Comparison of ENCODE assay signal across 9 mouse cellular contexts in genomic region chr3:146681696-146682095, GRCm38 (mm10). TPM values are rescaled to one million over a fixed set of nuclear protein-coding genes. Genes with fewer than 3 reads are reported as not detected.
DNase-seq lines count a peak whose midpoint lies in the region; ATAC-seq lines count a peak whose summit lies in the region.
"Had no signal": no experiment of that assay in that cellular context is flagged by ENCODE, and none has a peak within 500 bp of the region (broad histone marks: within the 10 kb centered on the region; RNA-seq: fewer than 3 reads in every experiment).

No protein-coding gene starts in this region.

- H3K9ac ChIP-seq in heart, embryonic 12.5 days = no peak overlapping the region
- H3K9ac ChIP-seq in neural tube, embryonic 12.5 days = 0 out of 2 replicates have a peak overlapping the region, but pooled peaks have one; percentile 13
- no peak overlapping the region; the same call in 1 of the 2 replicates for H3K9ac ChIP-seq in intestine, embryonic 16.5 days (ENCODE audit: low read depth, low read length)
- no peak overlapping the region for H3K9ac ChIP-seq in stomach, embryonic 16.5 days (ENCODE audit: low read length)
- H3K9ac ChIP-seq: liver, embryonic 14.5 days had no signal

- H3K4me2 ChIP-seq in heart, embryonic 12.5 days = peak overlapping the region; percentile 61
- H3K4me2 ChIP-seq in neural tube, embryonic 12.5 days (replicated peaks) = peak overlapping the region; percentile 33; the same call in 1 of the 2 replicates
- peak overlapping the region; percentile 62; the same call in 1 of the 2 replicates for H3K4me2 ChIP-seq in intestine, embryonic 16.5 days (ENCODE audit: low read depth, low read length)
- peak overlapping the region; percentile 53 for H3K4me2 ChIP-seq in stomach, embryonic 16.5 days (ENCODE audit: low read depth, low read length)

- H3K9me3 ChIP-seq in heart, embryonic 12.5 days (replicated peaks) = no peaks in the 10 kb centered on the region
- no peaks in the 10 kb centered on the region for H3K9me3 ChIP-seq in heart, embryonic 10.5 days
- H3K9me3 ChIP-seq in neural tube, embryonic 12.5 days = no peaks in the 10 kb centered on the region
- H3K9me3 ChIP-seq in intestine, embryonic 16.5 days (ENCODE audit: control insufficient read depth, low read length) = no peaks in the 10 kb centered on the region
- no peaks in the 10 kb centered on the region for H3K9me3 ChIP-seq in stomach, embryonic 16.5 days (replicated peaks; ENCODE audit: control insufficient read depth, low read length)

- H3K4me1 ChIP-seq in heart, embryonic 12.5 days (replicated peaks) = peaks cover 38% of the 10 kb centered on the region
- H3K4me1 ChIP-seq in heart, embryonic 10.5 days = peaks cover 31% of the 10 kb centered on the region
- H3K4me1 ChIP-seq in neural tube, embryonic 12.5 days = no peaks in the 10 kb centered on the region
- peaks cover 9% of the 10 kb centered on the region for H3K4me1 ChIP-seq in intestine, embryonic 16.5 days (ENCODE audit: control insufficient read depth, insufficient read depth, low read length)
- H3K4me1 ChIP-seq in stomach, embryonic 16.5 days (ENCODE audit: control insufficient read depth, insufficient read depth, low read length) = 0 out of 2 replicates have a peak, but pooled peaks cover 5% of the 10 kb centered on the region

- no peak for ATAC-seq in heart, embryonic 12.5 days (ENCODE audit: insufficient number of reproducible peaks, low FRiP score)
- no peak for ATAC-seq in neural tube, embryonic 12.5 days (ENCODE audit: low FRiP score, low read depth)
- no peak for ATAC-seq in intestine, embryonic 16.5 days
- no peak for ATAC-seq in stomach, embryonic 16.5 days (ENCODE audit: insufficient read depth, low FRiP score)

- 62% methylated on average over 8 of the region's 8 CpGs for WGBS in heart, embryonic 12.5 days
- 77% methylated on average over 8 of the region's 8 CpGs for WGBS in heart, embryonic 10.5 days
- 75% methylated on average over 8 of the region's 8 CpGs for WGBS in neural tube, embryonic 12.5 days
- 61% methylated on average over 8 of the region's 8 CpGs for WGBS in intestine, embryonic 16.5 days
- 62% methylated on average over 8 of the region's 8 CpGs for WGBS in stomach, embryonic 16.5 days

- H3K27ac ChIP-seq in heart, embryonic 12.5 days (ENCODE audit: poor library complexity, severe bottlenecking) = no peak overlapping the region
- no peak overlapping the region; the same call in 1 of the 2 replicates for H3K27ac ChIP-seq in heart, embryonic 10.5 days
- H3K27ac ChIP-seq in neural tube, embryonic 12.5 days = no peak overlapping the region
- no peak overlapping the region for H3K27ac ChIP-seq in intestine, embryonic 16.5 days (ENCODE audit: low read length)
- H3K27ac ChIP-seq in stomach, embryonic 16.5 days (ENCODE audit: low read length) = no peak overlapping the region
- H3K27ac ChIP-seq: liver, embryonic 14.5 days had no signal

- no peaks in the 10 kb centered on the region for H3K27me3 ChIP-seq in heart, embryonic 12.5 days (replicated peaks)
- H3K27me3 ChIP-seq in heart, embryonic 10.5 days (ENCODE audit: insufficient read depth, poor library complexity, severe bottlenecking) = no peaks in the 10 kb centered on the region
- H3K27me3 ChIP-seq in neural tube, embryonic 12.5 days (replicated peaks) = no peaks in the 10 kb centered on the region
- H3K27me3 ChIP-seq in intestine, embryonic 16.5 days (replicated peaks; ENCODE audit: control insufficient read depth, insufficient read depth, low read length) = no peaks in the 10 kb centered on the region
- H3K27me3 ChIP-seq in stomach, embryonic 16.5 days (ENCODE audit: control insufficient read depth, insufficient read depth, low read length) = no peaks in the 10 kb centered on the region

- H3K36me3 ChIP-seq in heart, embryonic 12.5 days = no peaks in the 10 kb centered on the region
- no peaks in the 10 kb centered on the region for H3K36me3 ChIP-seq in heart, embryonic 10.5 days
- H3K36me3 ChIP-seq in neural tube, embryonic 12.5 days = no peaks in the 10 kb centered on the region
- H3K36me3 ChIP-seq in intestine, embryonic 16.5 days (ENCODE audit: control insufficient read depth, insufficient read depth, low read length) = no peaks in the 10 kb centered on the region
- H3K36me3 ChIP-seq in stomach, embryonic 16.5 days (ENCODE audit: control insufficient read depth, insufficient read depth, low read length) = no peaks in the 10 kb centered on the region

- no peak for DNase-seq in heart, embryonic 10.5 days (ENCODE audit: low spot score)
- no peak for DNase-seq in neural tube, embryonic 10.5 days (ENCODE audit: extremely low spot score, low spot score)
- no peak for DNase-seq in retina, postnatal 1 day
- DNase-seq in adrenal gland, adult 8-10 months = no peak

- no peak overlapping the region for H3K4me3 ChIP-seq in heart, embryonic 12.5 days
- no peak overlapping the region for H3K4me3 ChIP-seq in heart, embryonic 10.5 days
- H3K4me3 ChIP-seq in neural tube, embryonic 12.5 days = no peak overlapping the region
- no peak overlapping the region for H3K4me3 ChIP-seq in intestine, embryonic 16.5 days (ENCODE audit: low read length)
- H3K4me3 ChIP-seq in stomach, embryonic 16.5 days (replicated peaks; ENCODE audit: low read length) = peak overlapping the region; percentile 30; the same call in 1 of the 2 replicates

RNA-seq across cellular contexts. Expression of gene Samd13, which starts 3.7 kb away (rescaled TPM):
- 2.0 and 2.1 TPM in 2 replicates for polyA plus RNA-seq in heart, embryonic 12.5 days (2016; fragmentation: Nextera tagmentation; extraction: Ambion mirVana)
- polyA plus RNA-seq in heart, embryonic 10.5 days (2016; fragmentation: Nextera tagmentation; extraction: Ambion mirVana) = 0.84 and 2.0 TPM in 2 replicates
- polyA plus RNA-seq in neural tube, embryonic 12.5 days (2016; fragmentation: Nextera tagmentation; extraction: Ambion mirVana) = 0.52 and 0.71 TPM in 2 replicates
- 0.56 and 0.66 TPM in 2 replicates for polyA plus RNA-seq in intestine, embryonic 16.5 days (2015; fragmentation: Nextera tagmentation; extraction: Ambion mirVana)
- polyA plus RNA-seq in stomach, embryonic 16.5 days (2015; fragmentation: Nextera tagmentation; extraction: Ambion mirVana) = 0.67 and 0.98 TPM in 2 replicates
- 1 to 10 TPM in 1 of 4 experiments, under 1 TPM in 3; 0.42 to 1.3 (median 0.68) TPM for total RNA-seq in adrenal gland, adult 8-10 months (2022)

RNA-seq across cellular contexts. Expression of gene 4930503B20Rik, which starts 30.6 kb away (rescaled TPM):
- not detected in 2 replicates for polyA plus RNA-seq in heart, embryonic 12.5 days (2016; fragmentation: Nextera tagmentation; extraction: Ambion mirVana)
- polyA plus RNA-seq in heart, embryonic 10.5 days (2016; fragmentation: Nextera tagmentation; extraction: Ambion mirVana) = 0.11 TPM in 1 of 2 replicates, not detected in the other
- polyA plus RNA-seq in neural tube, embryonic 12.5 days (2016; fragmentation: Nextera tagmentation; extraction: Ambion mirVana) = not detected in 2 replicates
- not detected in 2 replicates for polyA plus RNA-seq in intestine, embryonic 16.5 days (2015; fragmentation: Nextera tagmentation; extraction: Ambion mirVana)
- not detected in 2 replicates for polyA plus RNA-seq in stomach, embryonic 16.5 days (2015; fragmentation: Nextera tagmentation; extraction: Ambion mirVana)
- total RNA-seq in adrenal gland, adult 8-10 months (2022) = not detected
- polyA plus RNA-seq: liver, embryonic 14.5 days had no signal
